Mouse (Mus musculus) heart, embryonic 13.5 days (tissue): ENCODE data around the gene Frmpd3. TPM values are rescaled to one million over a fixed set of nuclear protein-coding genes. Genes with fewer than 3 reads are reported as not detected.
A peak's percentile ranks its signal among the peaks of the same experiment; 100 is the strongest.

Source experiments
- ATAC-seq: fragments of 200-750 bp; cut with Nextera tagmentation; 2 replicates; pipeline ENCODE4 v1.8.0; 2017; ENCODE audit warnings: moderate TSS enrichment; ENCODE audit not compliant: insufficient number of reproducible peaks, low FRiP score, low TSS enrichment; ENCODE audit errors: extremely low read depth
- H3K27ac ChIP-seq: fragments of 300-500 bp; sonication (generic); replicated peaks from 2 replicates; pipeline ENCODE4 v1.5.1; 2015; ENCODE audit warnings: moderate library complexity, mild to moderate bottlenecking, inconsistent platforms
- H3K27me3 ChIP-seq: fragments of 300-500 bp; sonication (generic); replicated peaks from 2 replicates; pipeline ENCODE4 v1.6.1; 2015; ENCODE audit warnings: mild to moderate bottlenecking, inconsistent platforms
- H3K36me3 ChIP-seq: fragments of 300-500 bp; sonication (generic); 2 replicates; pipeline ENCODE4 v1.6.1; 2015; ENCODE audit warnings: mild to moderate bottlenecking, inconsistent platforms
- H3K4me1 ChIP-seq: fragments of 300-500 bp; sonication (generic); 2 replicates; pipeline ENCODE4 v1.6.1; 2015; ENCODE audit warnings: inconsistent platforms
- H3K4me2 ChIP-seq: fragments of 300-500 bp; sonication (generic); 2 replicates; pipeline ENCODE4 v1.6.1; 2015; ENCODE audit warnings: inconsistent platforms, mild to moderate bottlenecking, moderate library complexity
- H3K4me3 ChIP-seq: fragments of 300-500 bp; sonication (generic); 2 replicates; pipeline ENCODE4 v1.5.1; 2015; ENCODE audit warnings: moderate library complexity, mild to moderate bottlenecking, inconsistent platforms
- H3K9ac ChIP-seq: fragments of 300-500 bp; sonication (generic); 2 replicates; pipeline ENCODE4 v1.6.1; 2015; ENCODE audit warnings: inconsistent platforms, mild to moderate bottlenecking, moderate library complexity
- H3K9me3 ChIP-seq: fragments of 300-500 bp; sonication (generic); 2 replicates; pipeline ENCODE4 v1.6.1; 2016; ENCODE audit warnings: inconsistent platforms
- WGBS: fragments of 180-500 bp; shearing (Covaris S2); methylation state at CpG from one replicate; pipeline ENCODE4 v1.1.7; 2015; ENCODE audit warnings: mixed read lengths; 5-methylcytosine and 5-hydroxymethylcytosine counted together
- microRNA counts: library from miRNA; unstranded; fragments of <30 nt; microRNA quantifications from one replicate; lab custom pipeline; 2016
- microRNA-seq: library from miRNA; unstranded; fragments of <30 nt; microRNA quantifications from one replicate; pipeline ENCODE4, GENCODE M21; 2016
- polyA plus RNA-seq: library from polyadenylated mRNA; unstranded; fragments of >200 nt; fragmentation: Nextera tagmentation; extraction: Ambion mirVana; gene quantifications from 2 replicates; pipeline ENCODE4 v1.2.1, GENCODE M21; 2015

Frmpd3 gene
- polyA plus RNA-seq, 1 experiment from 2014 or later: 0.08 TPM

DNA sequence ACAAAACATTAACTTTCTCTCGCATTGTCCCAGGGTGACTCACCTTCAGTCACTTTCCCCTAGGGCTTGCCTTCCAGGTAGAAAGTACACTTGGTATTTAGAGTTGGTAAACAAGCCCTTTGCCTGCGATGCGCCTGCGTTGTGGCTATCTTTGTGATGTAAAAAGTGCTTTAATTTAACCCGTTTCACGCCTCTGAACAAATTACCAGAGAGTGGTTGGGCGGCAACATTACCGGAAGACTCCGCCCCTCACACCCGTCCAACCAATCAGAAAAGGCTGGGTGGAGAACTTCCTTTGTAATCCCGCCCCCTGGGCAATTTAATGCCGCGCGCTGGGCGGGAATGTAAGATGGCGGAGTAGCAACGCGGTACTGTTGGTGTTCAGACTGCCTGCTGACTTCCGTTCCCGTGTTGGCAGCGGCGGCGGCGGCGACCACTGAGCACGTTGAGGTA, 114.2 kb downstream of the Frmpd3 start, which contains the start of gene Prps1:
TSS of gene Prps1 (plus strand) at position 335 of the 453 bp plus-strand sequence.
- Histone ChIP-seq H3K4me2 (peak within 1 kb of the TSS; percentile 72), H3K4me3 (peak within 1 kb of the TSS; percentile 69), H3K27me3 (no peaks in the 10 kb centered on the region), H3K9me3 (no peaks in the 10 kb centered on the region), H3K27ac (peak within 1 kb of the TSS; percentile 39; the same call in 1 of the 2 replicates), H3K9ac (peak within 1 kb of the TSS; percentile 79), H3K4me1 (0 out of 2 replicates have a peak, but pooled peaks cover 6% of the 10 kb centered on the region), H3K36me3 (no peaks in the 10 kb centered on the region)
- ATAC-seq: peak; percentile 73
- WGBS: 10% methylated on average over 26 of the region's 26 CpGs

DNA sequence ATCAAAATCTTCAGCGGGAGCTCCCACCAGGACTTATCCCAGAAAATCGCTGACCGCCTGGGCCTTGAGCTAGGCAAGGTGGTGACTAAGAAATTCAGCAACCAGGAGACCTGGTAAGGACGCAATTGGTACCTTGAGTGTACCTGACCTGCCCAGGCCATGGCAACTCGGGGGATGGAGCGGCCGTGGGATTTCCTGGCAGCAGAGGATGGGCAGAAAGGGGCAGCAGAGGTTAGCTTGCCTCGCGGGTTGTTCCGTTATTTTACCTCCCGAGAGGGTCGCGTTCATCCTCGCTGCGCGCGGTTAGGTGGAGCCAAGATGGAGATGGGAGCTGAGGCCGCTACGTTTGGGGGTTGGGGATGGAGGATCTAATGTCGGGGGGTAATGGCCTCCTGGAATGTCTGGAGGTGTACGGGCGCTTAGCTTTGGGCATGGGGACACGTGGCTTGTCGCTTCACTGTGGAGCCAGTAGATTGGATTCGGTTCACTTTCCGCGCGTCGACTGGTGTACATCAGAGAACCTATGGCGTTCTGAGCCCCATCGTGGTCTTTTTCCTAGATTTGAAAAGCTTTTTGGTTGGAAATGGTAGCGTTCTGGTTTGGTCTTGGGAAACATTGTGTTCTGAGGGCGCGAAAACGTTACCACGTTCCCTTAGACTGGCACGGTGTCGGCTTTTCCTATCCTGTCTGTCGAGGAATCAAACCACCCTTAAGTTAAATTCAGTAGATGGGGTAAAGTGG, 114.9 kb downstream of the Frmpd3 start:
- 13% methylated on average over 39 of the region's 39 CpGs for WGBS
- peak overlapping the region; percentile 79 for H3K9ac ChIP-seq

DNA sequence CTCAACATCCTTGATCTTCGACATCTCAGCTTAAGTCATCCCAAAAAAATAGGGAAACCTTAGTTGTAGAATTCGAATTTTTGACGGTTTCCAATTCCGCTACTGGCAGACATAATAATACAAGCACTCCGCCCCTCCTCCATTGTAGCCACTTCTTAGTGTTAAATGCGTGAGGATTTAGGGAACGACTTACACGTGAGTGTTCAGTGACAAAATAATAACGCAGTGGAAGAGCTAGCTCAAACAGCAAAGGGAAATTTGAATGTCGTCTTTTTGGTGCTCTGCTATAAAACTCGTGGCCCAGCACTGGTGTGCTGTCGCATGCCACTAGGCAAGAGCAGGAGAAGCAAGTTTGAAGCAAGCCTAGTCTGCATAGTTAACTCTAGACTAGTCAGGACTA, 115.4 kb downstream of the Frmpd3 start:
- ATAC-seq: no peak
- H3K9ac ChIP-seq: peak overlapping the region; percentile 79
- no peaks in the 10 kb centered on the region for H3K9me3 ChIP-seq

More for the DNA sequence above, 114.9 kb downstream of the Frmpd3 start:
- 0 out of 2 replicates have a peak, but pooled peaks cover 6% of the 10 kb centered on the region for H3K4me1 ChIP-seq
- H3K36me3 ChIP-seq: no peaks in the 10 kb centered on the region
- ATAC-seq: no peak
- peak overlapping the region; percentile 39; the same call in 1 of the 2 replicates for H3K27ac ChIP-seq
- H3K27me3 ChIP-seq: no peaks in the 10 kb centered on the region
- peak overlapping the region; percentile 69 for H3K4me3 ChIP-seq
- H3K4me2 ChIP-seq: peak overlapping the region; percentile 72
- H3K9me3 ChIP-seq: no peaks in the 10 kb centered on the region

DNA sequence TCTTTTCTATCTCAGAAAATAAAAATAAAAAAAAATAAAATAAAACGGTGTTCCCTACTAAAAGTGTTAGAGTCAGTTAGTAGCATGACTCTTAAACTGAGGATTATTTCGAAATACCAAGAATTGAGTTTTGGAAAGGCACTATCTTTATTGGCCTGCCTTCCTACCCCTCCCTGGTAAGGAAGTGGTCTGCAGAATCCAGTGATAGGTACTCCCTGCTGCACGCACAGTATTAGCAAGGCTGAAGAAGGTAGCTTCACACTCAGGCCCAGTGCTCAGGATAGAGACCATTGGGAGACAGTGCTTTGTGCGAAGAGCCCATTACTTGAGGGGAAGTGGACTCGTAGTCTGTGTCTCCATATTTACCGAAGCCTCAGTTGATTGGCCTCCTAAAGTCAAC, 136.2 kb downstream of the Frmpd3 start:
- H3K4me1 ChIP-seq: no peaks in the 10 kb centered on the region
- H3K4me2 ChIP-seq: no peak overlapping the region
- no peak for ATAC-seq
- H3K4me3 ChIP-seq: no peak overlapping the region
- H3K36me3 ChIP-seq: peaks cover 22% of the 10 kb centered on the region
- no peaks in the 10 kb centered on the region for H3K27me3 ChIP-seq
- H3K27ac ChIP-seq: no peak overlapping the region
- no peak overlapping the region for H3K9ac ChIP-seq
- H3K9me3 ChIP-seq: no peaks in the 10 kb centered on the region
- WGBS: 80% methylated on average over 6 of the region's 6 CpGs

More for the DNA sequence above, 115.4 kb downstream of the Frmpd3 start:
- Histone ChIP-seq H3K27me3 (no peaks in the 10 kb centered on the region), H3K4me3 (peak overlapping the region; percentile 69), H3K4me1 (0 out of 2 replicates have a peak, but pooled peaks cover 6% of the 10 kb centered on the region), H3K4me2 (peak overlapping the region; percentile 72), H3K36me3 (no peaks in the 10 kb centered on the region), H3K27ac (no peak overlapping the region)
- WGBS: 15% methylated on average over 12 of the region's 12 CpGs

DNA sequence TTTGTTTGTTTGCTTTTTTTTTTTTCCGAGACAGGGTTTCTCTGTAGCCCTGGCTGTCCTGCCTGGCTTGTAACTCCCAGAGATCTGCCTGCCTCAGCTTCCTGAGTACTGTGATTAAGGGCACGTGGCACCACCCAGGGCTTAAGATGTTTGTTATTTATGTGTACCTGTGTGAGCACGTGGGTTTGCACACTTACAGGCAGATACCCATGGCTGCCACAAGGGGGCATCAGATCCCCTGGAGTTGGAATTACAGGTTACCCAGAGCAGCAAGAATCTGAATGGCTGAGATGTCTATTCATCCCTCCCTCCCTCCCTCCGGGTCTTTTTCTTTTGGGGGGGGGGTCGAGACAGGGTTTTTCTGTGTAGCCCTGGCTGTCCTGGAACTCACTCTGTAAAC, 137.1 kb downstream of the Frmpd3 start:
- Histone ChIP-seq H3K4me1 (no peaks in the 10 kb centered on the region), H3K9me3 (no peaks in the 10 kb centered on the region), H3K27ac (no peak overlapping the region), H3K4me3 (no peak overlapping the region), H3K9ac (no peak overlapping the region), H3K36me3 (peaks cover 15% of the 10 kb centered on the region), H3K27me3 (no peaks in the 10 kb centered on the region), H3K4me2 (no peak overlapping the region)
- WGBS: 65% methylated on average over 5 of the region's 5 CpGs
- no peak for ATAC-seq

MicroRNAs within 50 kb of the gene (microRNA counts, 519-probe panel; counts per million panel counts)
- microRNA mmu-miR-3475 (lab: Ali Mortazavi, UCI): 209 counts per million, percentile 61 among the panel's probes with 10 or more counts

Small RNA genes within 50 kb of the gene (microRNA-seq; reads per million reads assigned to microRNA genes)
- 15.7 reads per million, percentile 32 among the genes with 10 or more reads in this experiment for gene Mir3475

Other genes with a start within 250 kb of the Frmpd3 start
- 54.0 and 64.0 TPM in 2 replicates for gene Prps1, start 114.3 kb downstream of the Frmpd3 start, polyA plus RNA-seq